ENCODE assay signal across 15 mouse cellular contexts in genomic region chr2:11869983-11870382, GRCm38 (mm10).
A peak's percentile ranks its signal among the peaks of the same experiment; 100 is the strongest.
DNase-seq lines count a peak whose midpoint lies in the region; ATAC-seq and TF ChIP-seq lines count a peak whose summit lies in the region.
"Had no signal": no experiment of that assay in that cellular context is flagged by ENCODE, and none has a peak within 500 bp of the region (broad histone marks: within the 10 kb centered on the region; RNA-seq: fewer than 3 reads in every experiment).

No protein-coding gene starts in this region.

- TF ChIP-seq CTCF in cerebellum, adult 2 months (IDR thresholded peaks at IDR 0.05; ENCODE audit: borderline replicate concordance, insufficient read depth, low read depth, low read length) = 0 out of 2 replicates have a peak, but pooled peaks have one; percentile 1
- 0 out of 2 replicates have a peak, but pooled peaks have one; percentile 3 for TF ChIP-seq CTCF in kidney, adult 2 months (conservative IDR thresholded peaks at IDR 0.05; ENCODE audit: insufficient read depth, insufficient read length, low read depth, low read length)

- no peaks in the 10 kb centered on the region for H3K27me3 ChIP-seq in cerebellum, adult 2 months (ENCODE audit: control insufficient read depth, insufficient read depth, low read length)
- H3K27me3 ChIP-seq in kidney, adult 2 months (replicated peaks; ENCODE audit: control insufficient read depth, insufficient read depth, low read length) = no peaks in the 10 kb centered on the region
- H3K27me3 ChIP-seq in neural tube, embryonic 12.5 days (replicated peaks) = no peaks in the 10 kb centered on the region
- H3K27me3 ChIP-seq: neural tube, embryonic 13.5 days had no signal

- DNase-seq in cerebellum, adult 2 months = no peak
- no peak for DNase-seq in cerebellum, adult 18-20 months
- DNase-seq in kidney, adult 2 months = no peak
- no peak for DNase-seq in kidney, postnatal 36 days
- DNase-seq in neural tube, embryonic 10.5 days (ENCODE audit: extremely low spot score, low spot score) = no peak
- no peak for DNase-seq in frontal cortex, postnatal 14 days (ENCODE audit: low spot score in 2 of 2)
- DNase-seq in testis, postnatal 14 days (ENCODE audit: low spot score) = no peak
- DNase-seq: kidney, postnatal 10 days; lung, postnatal 4 days; thymus, postnatal 4 days had no signal

- 0 out of 2 replicates have a peak, but pooled peaks have one; percentile 53 for ATAC-seq in neural tube, embryonic 12.5 days (ENCODE audit: low FRiP score, low read depth)

- no peaks in the 10 kb centered on the region for H3K36me3 ChIP-seq in kidney, adult 2 months (ENCODE audit: control insufficient read depth, insufficient read depth, low read length)
- no peaks in the 10 kb centered on the region for H3K36me3 ChIP-seq in neural tube, embryonic 12.5 days
- H3K36me3 ChIP-seq: heart, embryonic 10.5 days; limb, embryonic 10.5 days; neural tube, embryonic 13.5 days had no signal

- WGBS in cerebellum, adult 2 months = 28% methylated on average over 2 of the region's 2 CpGs
- WGBS in kidney, adult 2 months = 31% methylated on average over 2 of the region's 2 CpGs
- WGBS in neural tube, embryonic 12.5 days = 46% methylated on average over 2 of the region's 2 CpGs

- no peak overlapping the region for H3K4me2 ChIP-seq in neural tube, embryonic 12.5 days (replicated peaks)
- H3K4me2 ChIP-seq: neural tube, embryonic 13.5 days had no signal

- no peak overlapping the region for H3K4me3 ChIP-seq in cerebellum, adult 2 months (replicated peaks; ENCODE audit: insufficient read depth, low read depth, low read length)
- no peak overlapping the region for H3K4me3 ChIP-seq in kidney, adult 2 months (ENCODE audit: insufficient read depth, low read depth, low read length)
- H3K4me3 ChIP-seq in neural tube, embryonic 12.5 days = no peak overlapping the region
- H3K4me3 ChIP-seq: erythroblast, embryonic 14.5 days; heart, embryonic 10.5 days; limb, embryonic 10.5 days; neural tube, embryonic 13.5 days had no signal

- no peaks in the 10 kb centered on the region for H3K4me1 ChIP-seq in cerebellum, adult 2 months (ENCODE audit: control insufficient read depth, insufficient read depth, low read length)
- no peaks in the 10 kb centered on the region for H3K4me1 ChIP-seq in kidney, adult 2 months (ENCODE audit: control insufficient read depth, insufficient read depth, low read length)
- no peaks in the 10 kb centered on the region for H3K4me1 ChIP-seq in neural tube, embryonic 12.5 days
- H3K4me1 ChIP-seq: heart, embryonic 10.5 days; limb, embryonic 10.5 days; neural tube, embryonic 13.5 days had no signal

- no peak overlapping the region for H3K27ac ChIP-seq in cerebellum, adult 2 months (ENCODE audit: insufficient read depth, low read length)
- H3K27ac ChIP-seq in kidney, adult 2 months (ENCODE audit: insufficient read depth, low read depth, low read length) = no peak overlapping the region
- no peak overlapping the region for H3K27ac ChIP-seq in neural tube, embryonic 12.5 days
- H3K27ac ChIP-seq: heart, embryonic 10.5 days; limb, embryonic 10.5 days; neural tube, embryonic 13.5 days had no signal

- no peak for TF ChIP-seq POLR2A in cerebellum, adult 2 months (IDR thresholded peaks at IDR 0.05; ENCODE audit: borderline replicate concordance, insufficient read depth, low read length)
- TF ChIP-seq POLR2A in kidney, adult 2 months (IDR thresholded peaks at IDR 0.05; ENCODE audit: low read depth, low read length) = no peak

- H3K9me3 ChIP-seq in neural tube, embryonic 12.5 days = peaks cover 10% of the 10 kb centered on the region; the same call in 1 of the 2 replicates
- H3K9me3 ChIP-seq: limb, embryonic 10.5 days had no signal

- H3K9ac ChIP-seq in neural tube, embryonic 12.5 days = no peak overlapping the region
- H3K9ac ChIP-seq: neural tube, embryonic 13.5 days had no signal
